Mouse (Mus musculus) layer of hippocampus, adult 11-12 months (tissue): ENCODE data around the gene Ccrl2.

Source experiments
- DNase-seq: peaks from one replicate; pipeline ENCODE4 v3.0.0; 2022; ENCODE audit warnings: low spot score

The Ccrl2 gene

GRCm38 (mm10) chr9:111056798-111057543 is at the start of gene Ccrl2:
TSS of gene Ccrl2 (minus strand) at chr9:111057519.
- DNase-seq = no peak

- no peak for DNase-seq
Observed at GRCm38 (mm10) chr9:111103893-111104292, 46.6 kb upstream of the Ccrl2 start.

GRCm38 (mm10) chr9:111103293-111103692 is 46.0 kb upstream of the Ccrl2 start:
- no peak for DNase-seq

GRCm38 (mm10) chr9:111100406-111100805 is 43.1 kb upstream of the Ccrl2 start:
- no peak for DNase-seq

GRCm38 (mm10) chr9:111097543-111097942 is 40.2 kb upstream of the Ccrl2 start:
- no peak for DNase-seq

GRCm38 (mm10) chr9:111096419-111097326 is 39.4 kb upstream of the Ccrl2 start:
- DNase-seq = no peak

GRCm38 (mm10) chr9:111095710-111096109 is 38.4 kb upstream of the Ccrl2 start:
- no peak for DNase-seq

- DNase-seq = no peak
Observed at GRCm38 (mm10) chr9:111094626-111095025, 37.3 kb upstream of the Ccrl2 start.

- DNase-seq = peak; percentile 63
Observed at GRCm38 (mm10) chr9:111093094-111093493, 35.8 kb upstream of the Ccrl2 start.

GRCm38 (mm10) chr9:111092657-111093056 is 35.3 kb upstream of the Ccrl2 start:
- DNase-seq = peak; percentile 47

- no peak for DNase-seq
Observed at GRCm38 (mm10) chr9:111088886-111089285, 31.6 kb upstream of the Ccrl2 start.

- DNase-seq = no peak
Observed at GRCm38 (mm10) chr9:111087960-111088359, 30.6 kb upstream of the Ccrl2 start.

- no peak for DNase-seq
Observed at GRCm38 (mm10) chr9:111086995-111087606, 29.8 kb upstream of the Ccrl2 start.

GRCm38 (mm10) chr9:111086137-111086536 is 28.8 kb upstream of the Ccrl2 start:
- no peak for DNase-seq

- no peak for DNase-seq
Observed at GRCm38 (mm10) chr9:111085329-111085728, 28.0 kb upstream of the Ccrl2 start.

GRCm38 (mm10) chr9:111081765-111082164 is 24.4 kb upstream of the Ccrl2 start:
- no peak for DNase-seq

- no peak for DNase-seq
Observed at GRCm38 (mm10) chr9:111080801-111081200, 23.5 kb upstream of the Ccrl2 start.

- DNase-seq = no peak
Observed at GRCm38 (mm10) chr9:111077745-111078144, 20.4 kb upstream of the Ccrl2 start.

- no peak for DNase-seq
Observed at GRCm38 (mm10) chr9:111072971-111073370, 15.7 kb upstream of the Ccrl2 start.

- peak; percentile 47 for DNase-seq
Observed at GRCm38 (mm10) chr9:111072175-111072574, 14.9 kb upstream of the Ccrl2 start.

- DNase-seq = peak; percentile 57
Observed at GRCm38 (mm10) chr9:111070546-111070961, 13.2 kb upstream of the Ccrl2 start.

- DNase-seq = no peak
Observed at GRCm38 (mm10) chr9:111067052-111067451, 9.7 kb upstream of the Ccrl2 start.

- no peak for DNase-seq
Observed at GRCm38 (mm10) chr9:111062840-111063239, 5.5 kb upstream of the Ccrl2 start.
